Mouse (Mus musculus) heart, postnatal 10 days (tissue): Measurements from ENCODE around the gene Hlx. TPM values are rescaled to one million over a fixed set of nuclear protein-coding genes. Genes with fewer than 3 reads are reported as not detected.

ENCODE experiments used
- total RNA-seq, 2 experiments: library from RNA; stranded (reverse); gene quantifications; 2 replicates each; pipeline ENCODE4 v1.2.3; 2021

Gene Hlx
- total RNA-seq, 2 experiments from 2014 or later = 23.2 to 27.1 TPM

Other genes starting within 250 kb of the Hlx start
- gene Marc1, start 78.7 kb upstream of the Hlx start, total RNA-seq = not detected
- gene Marc2, start 113.8 kb upstream of the Hlx start, total RNA-seq = 100 to 1,000 TPM; 151 to 155 TPM
- 10 to 100 TPM; 30.8 to 37.5 TPM for gene C130074G19Rik, start 150.6 kb upstream of the Hlx start, total RNA-seq